Comparison of ENCODE assay signal across 28 mouse cellular contexts in genomic region chr13:78524446-78524937, GRCm38 (mm10).
DNase-seq lines count a peak whose midpoint lies in the region; ATAC-seq and TF ChIP-seq lines count a peak whose summit lies in the region.
"Had no signal": no experiment of that assay in that cellular context is flagged by ENCODE, and none has a peak within 500 bp of the region (broad histone marks: within the 10 kb centered on the region; RNA-seq: fewer than 3 reads in every experiment).

No protein-coding gene starts in this region.

- no peak overlapping the region for H3K4me3 ChIP-seq in limb, embryonic 14.5 days (replicated peaks; ENCODE audit: low read length)
- no peak overlapping the region for H3K4me3 ChIP-seq in limb, embryonic 10.5 days
- H3K4me3 ChIP-seq in neural tube, embryonic 15.5 days (replicated peaks): no peak overlapping the region
- H3K4me3 ChIP-seq: heart, adult 2 months; heart, embryonic 12.5 days; intestine, embryonic 15.5 days had no signal

- H3K9ac ChIP-seq in limb, embryonic 14.5 days (ENCODE audit: low read depth, low read length, severe bottlenecking): no peak overlapping the region
- no peak overlapping the region for H3K9ac ChIP-seq in neural tube, embryonic 15.5 days (replicated peaks)
- H3K9ac ChIP-seq: heart, embryonic 12.5 days; intestine, embryonic 15.5 days; liver, embryonic 14.5 days had no signal

- H3K36me3 ChIP-seq in limb, embryonic 14.5 days (ENCODE audit: control insufficient read depth, insufficient read depth, low read length): no peaks in the 10 kb centered on the region
- H3K36me3 ChIP-seq in limb, embryonic 10.5 days: no peaks in the 10 kb centered on the region
- no peaks in the 10 kb centered on the region for H3K36me3 ChIP-seq in neural tube, embryonic 15.5 days
- H3K36me3 ChIP-seq: G1E; heart, embryonic 12.5 days; intestine, embryonic 15.5 days had no signal

- H3K4me1 ChIP-seq in limb, embryonic 14.5 days (ENCODE audit: control insufficient read depth, insufficient read depth, low read length): no peaks in the 10 kb centered on the region
- no peaks in the 10 kb centered on the region for H3K4me1 ChIP-seq in limb, embryonic 10.5 days
- no peaks in the 10 kb centered on the region for H3K4me1 ChIP-seq in neural tube, embryonic 15.5 days
- H3K4me1 ChIP-seq: heart, embryonic 12.5 days; intestine, embryonic 15.5 days had no signal

- no peaks in the 10 kb centered on the region for H3K9me3 ChIP-seq in limb, embryonic 14.5 days (ENCODE audit: control insufficient read depth, low read length)
- H3K9me3 ChIP-seq in limb, embryonic 10.5 days (replicated peaks): no peaks in the 10 kb centered on the region
- H3K9me3 ChIP-seq in neural tube, embryonic 15.5 days (replicated peaks): no peaks in the 10 kb centered on the region
- H3K9me3 ChIP-seq: G1E; heart, embryonic 12.5 days; intestine, embryonic 15.5 days had no signal

- DNase-seq in embryo, embryonic 10.5 days (ENCODE audit: low spot score): peak; percentile 20
- DNase-seq in embryo, embryonic 11 days: no peak
- peak; percentile 32 for DNase-seq in limb, embryonic 14.5 days (ENCODE audit: low spot score)
- no peak for DNase-seq in limb, embryonic 10.5 days (ENCODE audit: low spot score)
- peak; percentile 20 for DNase-seq in neural tube, embryonic 10.5 days (ENCODE audit: extremely low spot score, low spot score)
- no peak for DNase-seq in lung, postnatal 36 days
- DNase-seq: adrenal gland, adult 8-10 months; cerebellum, adult 11 months; cerebellum, adult 9-10 months; heart, adult 2 months; heart, postnatal 4 days; kidney, adult 2 months; kidney, postnatal 4 days; left cerebral cortex, postnatal 4 days; liver; lung, adult 2 months; lung, postnatal 10 days; right cerebral cortex, adult 18-20 months; spleen, adult 18-20 months; thymus, postnatal 14 days had no signal

- peak; percentile 30; the same call in 1 of the 2 replicates for ATAC-seq in limb, embryonic 14.5 days (ENCODE audit: low FRiP score, low read depth)
- ATAC-seq in neural tube, embryonic 15.5 days (ENCODE audit: low FRiP score): no peak
- ATAC-seq: forebrain, embryonic 14.5 days; hindbrain, postnatal 0 days; intestine, embryonic 15.5 days had no signal

- H3K27me3 ChIP-seq in limb, embryonic 14.5 days (ENCODE audit: control insufficient read depth, insufficient read depth, low read length): no peaks in the 10 kb centered on the region
- no peaks in the 10 kb centered on the region for H3K27me3 ChIP-seq in limb, embryonic 10.5 days (ENCODE audit: low read depth, poor library complexity, severe bottlenecking)
- H3K27me3 ChIP-seq in neural tube, embryonic 15.5 days (replicated peaks): no peaks in the 10 kb centered on the region
- H3K27me3 ChIP-seq: heart, embryonic 12.5 days; intestine, embryonic 15.5 days had no signal

- 24% methylated on average over 2 of the region's 2 CpGs for WGBS in limb, embryonic 14.5 days
- 63% methylated on average over 2 of the region's 2 CpGs for WGBS in limb, embryonic 10.5 days
- 31% methylated on average over 2 of the region's 2 CpGs for WGBS in neural tube, embryonic 15.5 days

- TF ChIP-seq POLR2A in limb, embryonic 14.5 days (IDR thresholded peaks at IDR 0.05; ENCODE audit: borderline replicate concordance, extremely low read depth, insufficient read depth, insufficient read length): no peak

- no peak overlapping the region for H3K27ac ChIP-seq in limb, embryonic 14.5 days (replicated peaks; ENCODE audit: low read depth, low read length)
- H3K27ac ChIP-seq in limb, embryonic 10.5 days: no peak overlapping the region
- no peak overlapping the region for H3K27ac ChIP-seq in neural tube, embryonic 15.5 days (replicated peaks)
- H3K27ac ChIP-seq: heart, adult 2 months; hindbrain, postnatal 0 days; intestine, embryonic 15.5 days; kidney, postnatal 0 days; liver, embryonic 14.5 days had no signal

- no peak overlapping the region for H3K4me2 ChIP-seq in limb, embryonic 14.5 days (replicated peaks; ENCODE audit: low read depth, low read length, severe bottlenecking)
- no peak overlapping the region for H3K4me2 ChIP-seq in neural tube, embryonic 15.5 days
- H3K4me2 ChIP-seq: heart, embryonic 12.5 days; intestine, embryonic 15.5 days had no signal

Comparison
In these comparisons a context has a peak if more than half of its experiments do, and no peak if none do; other contexts are left out.
1. DNase-seq: peak in embryo, embryonic 10.5 days (single experiment), limb, embryonic 14.5 days (single experiment) and neural tube, embryonic 10.5 days (single experiment); none in embryo, embryonic 11 days (single experiment), limb, embryonic 10.5 days (single experiment) and lung, postnatal 36 days (single experiment).